Mouse (Mus musculus): ENCODE measurements around the gene Arg2.

DNA sequence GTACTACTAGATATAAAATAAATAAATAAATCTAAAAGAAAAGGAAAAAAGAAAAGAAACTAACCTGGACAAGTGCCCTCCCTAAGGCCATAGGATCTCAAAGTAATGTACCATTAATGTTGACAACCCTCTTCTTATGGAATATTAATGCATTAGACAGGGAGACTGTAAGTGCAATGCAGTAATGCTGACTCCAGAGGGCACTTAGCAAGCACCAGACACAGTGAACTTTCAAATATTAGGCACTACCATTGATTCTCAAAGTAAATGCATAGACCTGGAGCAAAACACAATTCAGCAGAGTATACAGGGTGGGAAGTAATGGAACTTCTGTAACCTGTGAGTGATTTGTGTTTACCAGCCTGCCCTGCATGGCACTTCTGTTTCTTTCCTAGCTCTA, 38.6 kb downstream of the Arg2 start:
- TF ChIP-seq CTCF (IDR thresholded peaks at IDR 0.05; ENCODE audit: borderline replicate concordance, insufficient read depth, low read length) (no peak), POLR2A (IDR thresholded peaks at IDR 0.05; ENCODE audit: low read depth, low read length) (no peak)

Data from embryonic fibroblast, embryonic 13.5 days (primary cell).